Mouse (Mus musculus) c-Kit-positive CD71-positive TER-119-positive erythroid progenitor cells, embryonic 14.5 days (primary cell): ENCODE data around the gene Smox.

ENCODE experiments used
- DNase-seq: peaks from one replicate; pipeline ENCODE4 v3.0.0-alpha.2; 2013; ENCODE audit warnings: low spot score

Gene Smox

GRCm38 (mm10) chr2:131552736-131553400 is 61.6 kb downstream of the Smox start:
- DNase-seq, result no peak

GRCm38 (mm10) chr2:131557896-131558295 is 66.6 kb downstream of the Smox start:
- DNase-seq, result no peak

GRCm38 (mm10) chr2:131560205-131560919 is 69.1 kb downstream of the Smox start:
- no peak for DNase-seq

GRCm38 (mm10) chr2:131561344-131561870 is 70.1 kb downstream of the Smox start:
- no peak for DNase-seq

GRCm38 (mm10) chr2:131561891-131562585 is 70.7 kb downstream of the Smox start, which contains the start of gene Adra1d:
Gene Adra1d (minus strand): TSS chr2:131562283.
- DNase-seq, result no peak

GRCm38 (mm10) chr2:131562586-131563122 is 71.4 kb downstream of the Smox start:
- no peak for DNase-seq
